Mouse (Mus musculus) lung, postnatal 0 days (tissue): Measurements from ENCODE around the gene Arid2.

Experiments used
- CTCF ChIP-seq: IDR thresholded peaks from 2 replicates; pipeline ENCODE4 v1.5.1; 2016; ENCODE audit warnings: antibody characterized with exemption, mild to moderate bottlenecking
- EP300 ChIP-seq: IDR thresholded peaks from 2 replicates; pipeline ENCODE4 v1.6.1; 2016; ENCODE audit warnings: antibody characterized with exemption, mild to moderate bottlenecking, control low read depth

GRCm38 (mm10) chr15:96319335-96319734, 32.0 kb downstream of the Arid2 start:
- no peak for TF ChIP-seq CTCF
- TF ChIP-seq EP300 = no peak
